Mouse (Mus musculus) erythroblast, embryonic 14.5 days (primary cell): ENCODE measurements around the gene Tti1.

Experiments used
- GATA1 ChIP-seq: IDR thresholded peaks from 2 replicates; pipeline ENCODE4 v1.6.1; 2012; ENCODE audit warnings: low read length, inconsistent platforms, mixed read lengths
- TAL1 ChIP-seq: IDR thresholded peaks from 3 replicates; pipeline ENCODE4 v1.6.1; 2012; ENCODE audit warnings: low read length, inconsistent platforms, mixed read lengths

DNA sequence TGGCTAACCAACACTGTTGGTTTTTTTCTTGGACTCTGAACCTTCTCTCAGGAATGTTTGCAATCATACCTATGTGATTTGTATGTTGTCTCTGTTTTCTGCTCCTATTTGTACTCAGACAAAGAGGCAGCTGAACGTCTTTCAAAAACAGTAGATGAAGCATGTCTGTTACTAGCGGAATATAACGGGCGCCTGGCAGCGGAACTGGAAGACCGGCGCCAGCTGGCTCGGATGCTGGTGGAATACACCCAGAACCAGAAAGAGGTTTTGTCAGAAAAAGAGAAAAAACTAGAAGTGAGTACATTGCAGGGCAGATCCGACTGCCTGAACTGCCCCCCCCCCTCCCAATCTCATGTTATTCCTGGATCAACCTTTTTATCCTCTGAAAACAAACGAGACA, 30.3 kb upstream of the Tti1 start:
- TF ChIP-seq GATA1 (no peak), TAL1 (no peak)
